Mouse (Mus musculus) thymus, adult 2 months (tissue): Measurements from ENCODE around the gene Rbp2.

Experiments used
- CTCF ChIP-seq: fragments of 200-500 bp; IDR thresholded peaks from 2 replicates; pipeline ENCODE4 v1.5.1; 2012; ENCODE audit warnings: mild to moderate bottlenecking, control low read depth, low read length, moderate library complexity, borderline replicate concordance; ENCODE audit not compliant: control insufficient read depth, poor library complexity, insufficient read depth; ENCODE audit errors: extremely low read depth
- POLR2A ChIP-seq: fragments of 200-500 bp; IDR thresholded peaks from 2 replicates; pipeline ENCODE4 v1.6.1; 2012; ENCODE audit warnings: mild to moderate bottlenecking, low read length, control low read depth, moderate library complexity; ENCODE audit not compliant: control insufficient read depth, poor library complexity, insufficient read depth; ENCODE audit errors: extremely low read depth

DNA sequence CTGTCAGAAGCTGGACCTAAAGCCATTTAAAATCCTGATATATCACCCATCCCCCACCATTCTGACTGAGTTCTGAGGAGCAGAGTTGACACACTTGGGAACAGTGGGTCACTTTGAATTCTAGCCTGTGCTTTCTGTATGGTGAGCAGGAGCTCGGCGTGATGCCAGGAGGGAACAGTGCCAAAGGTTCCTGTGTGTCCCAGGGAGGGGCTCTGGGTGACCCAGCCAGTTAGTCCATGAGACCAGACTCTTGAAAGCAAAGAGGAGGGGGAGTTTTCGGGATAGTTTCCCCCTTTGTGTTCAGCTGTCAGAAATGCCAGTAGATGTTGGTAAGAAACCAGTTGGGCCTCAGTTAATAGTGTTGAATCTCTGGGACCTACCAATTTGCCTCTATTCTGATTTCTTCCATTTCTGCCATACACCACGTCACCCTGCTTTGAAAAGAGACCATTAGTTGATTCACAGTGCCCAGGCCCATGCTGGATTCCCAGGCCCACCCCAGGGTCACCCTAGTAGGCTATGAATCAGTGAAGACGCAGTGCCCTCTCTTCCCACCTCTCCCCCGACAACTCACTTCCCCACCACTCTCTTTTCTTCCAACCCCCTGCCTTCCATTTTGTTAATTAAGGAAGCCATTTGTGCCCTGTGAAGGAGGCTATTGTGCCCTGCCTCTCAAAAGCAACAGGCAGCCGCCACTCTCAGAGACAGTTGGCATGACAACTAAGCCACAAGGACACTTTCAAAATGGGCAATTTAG, 39.0 kb downstream of the Rbp2 start:
- TF ChIP-seq CTCF, result no peak
- no peak for TF ChIP-seq POLR2A
